Mouse (Mus musculus) kidney, postnatal 25 days (tissue): ENCODE results near the gene Zfp273.
A peak's percentile ranks its signal among the peaks of the same experiment; 100 is the strongest.
"Not testable (repeated sequence)": the region's sequence is repeated elsewhere in the genome, so short reads cannot be mapped to it uniquely, and the experiment has no call there.

Experiments used
- DNase-seq, 2 experiments: peaks; one replicate each; pipeline ENCODE4 v3.0.0; 2021; ENCODE audit warnings: mixed read lengths in 2 of 2

Gene Zfp273

GRCm38 (mm10) chr13:67867899-67868298 is 54.4 kb downstream of the Zfp273 start:
- peak in 1 of 2 experiments; percentile 26 for DNase-seq

- not testable (repeated sequence) for DNase-seq
Observed at GRCm38 (mm10) chr13:67876049-67876698, 62.6 kb downstream of the Zfp273 start.
